Mouse (Mus musculus) small intestine, adult 2 months (tissue): ENCODE data around the gene Lrig2. TPM values are rescaled to one million over a fixed set of nuclear protein-coding genes. Genes with fewer than 3 reads are reported as not detected.
"Not testable (repeated sequence)": the region's sequence is repeated elsewhere in the genome, so short reads cannot be mapped to it uniquely, and the experiment has no call there.

Experiments
- H3K27ac ChIP-seq: fragments of 200-500 bp; 2 replicates; pipeline ENCODE4 v1.5.1; 2012; ENCODE audit warnings: low read depth, low read length, control low read depth, inconsistent platforms; ENCODE audit not compliant: insufficient read depth
- H3K27me3 ChIP-seq: fragments of 200-500 bp; 2 replicates; pipeline ENCODE4 v1.6.1; 2012; ENCODE audit warnings: mild to moderate bottlenecking, moderate library complexity, low read length, inconsistent platforms; ENCODE audit not compliant: control insufficient read depth, insufficient read depth
- H3K36me3 ChIP-seq: fragments of 200-500 bp; 2 replicates; pipeline ENCODE4 v1.6.1; 2012; ENCODE audit warnings: mild to moderate bottlenecking, low read length, control low read depth, inconsistent platforms; ENCODE audit not compliant: control insufficient read depth, insufficient read depth
- H3K4me1 ChIP-seq: fragments of 200-500 bp; 2 replicates; pipeline ENCODE4 v1.6.1; 2012; ENCODE audit warnings: low read length, inconsistent platforms, mixed read lengths; ENCODE audit not compliant: control insufficient read depth, insufficient read depth, insufficient read length
- H3K4me3 ChIP-seq: fragments of 200-500 bp; 2 replicates; pipeline ENCODE4 v1.5.1; 2012; ENCODE audit warnings: low read depth, mild to moderate bottlenecking, control low read depth, inconsistent platforms, low read length, moderate library complexity
- CTCF ChIP-seq: fragments of 200-500 bp; IDR thresholded peaks from 2 replicates; pipeline ENCODE4 v1.5.1; 2012; ENCODE audit warnings: low read depth, mild to moderate bottlenecking, control low read depth, inconsistent platforms, low read length, moderate library complexity, mixed read lengths; ENCODE audit not compliant: insufficient replicate concordance, insufficient read length; ENCODE audit errors: extremely low read depth
- POLR2A ChIP-seq: fragments of 200-500 bp; IDR thresholded peaks from 2 replicates; pipeline ENCODE4 v1.6.1; 2012; ENCODE audit warnings: low read depth, mild to moderate bottlenecking, control low read depth, inconsistent platforms, low read length, moderate library complexity
- whole genome bisulfite sequencing: fragments of 180-500 bp; shearing (Covaris S2); methylation state at CpG from one replicate; pipeline ENCODE4 v1.1.7; 2018; 5-methylcytosine and 5-hydroxymethylcytosine counted together
- polyA plus RNA-seq: library from polyadenylated mRNA; depleted of rRNA; stranded (reverse); fragments of >200 nt; gene quantifications from 2 replicates; pipeline ENCODE4 v1.2.3, GENCODE M21; 2012

Gene Lrig2
- polyA plus RNA-seq, 1 experiment, result 3.8 TPM

DNA sequence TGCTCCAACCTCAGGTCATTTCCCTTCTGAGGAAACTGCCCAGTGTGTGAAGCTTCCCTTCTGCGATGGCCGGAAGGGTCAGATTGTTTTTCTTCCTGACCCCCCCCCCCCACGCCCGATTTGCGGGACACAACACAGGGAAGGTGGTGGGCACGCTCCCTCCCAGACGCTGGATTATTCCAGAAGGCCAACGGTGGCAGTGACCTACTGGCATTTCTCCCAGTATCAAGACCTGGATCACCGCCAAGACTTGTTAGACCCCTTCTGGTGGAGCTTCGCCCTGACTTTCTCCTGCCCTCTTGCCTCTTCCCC lies 79.9 kb downstream of the Lrig2 start:
- 38% methylated on average over 10 of the region's 10 CpGs for WGBS
- TF ChIP-seq POLR2A (no peak), CTCF (no peak)
- Histone ChIP-seq H3K4me1 (peaks cover 2% of the 10 kb centered on the region; the same call in 1 of the 2 replicates), H3K27ac (no peak overlapping the region), H3K36me3 (no peaks in the 10 kb centered on the region), H3K27me3 (no peaks in the 10 kb centered on the region), H3K4me3 (no peak overlapping the region)

DNA sequence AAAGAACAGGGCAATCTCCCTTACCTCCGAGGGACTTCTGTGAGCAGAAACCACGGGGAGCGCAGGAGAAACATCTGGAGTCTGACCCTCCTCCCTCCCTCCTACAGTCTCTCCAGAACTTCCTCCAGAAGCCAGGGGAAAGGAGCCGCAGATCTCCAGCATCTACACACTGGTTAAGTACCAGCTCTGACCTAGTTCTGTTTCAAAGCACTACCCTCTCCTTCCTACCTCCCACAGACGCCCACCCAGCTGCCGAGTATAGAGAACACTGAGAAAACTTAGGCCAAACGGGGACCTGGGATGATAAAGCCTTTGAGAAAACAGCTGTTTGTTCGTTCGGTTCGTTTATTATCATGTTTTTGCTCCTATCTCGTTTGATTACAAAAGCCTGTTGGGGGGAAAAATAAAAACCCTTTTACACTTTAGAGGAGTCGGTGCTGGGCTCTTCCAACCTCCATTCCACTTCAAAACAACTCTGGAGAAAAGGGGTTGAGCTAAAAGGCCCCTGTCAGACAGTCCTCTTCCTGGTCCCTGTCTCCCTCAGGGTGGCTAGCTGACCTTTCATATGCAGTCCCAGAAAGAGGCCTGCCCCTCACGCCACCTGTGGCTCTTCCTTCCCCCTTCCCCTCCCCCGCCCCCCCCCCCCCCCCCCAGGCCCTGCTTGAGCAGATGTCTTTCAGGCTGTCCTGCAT lies 80.4 kb downstream of the Lrig2 start:
- WGBS, result 28% methylated on average over 14 of the region's 14 CpGs
- H3K4me1 ChIP-seq, result peaks cover 2% of the 10 kb centered on the region; the same call in 1 of the 2 replicates
- no peak overlapping the region; the same call in 1 of the 2 replicates for H3K27ac ChIP-seq
- no peaks in the 10 kb centered on the region for H3K27me3 ChIP-seq
- H3K36me3 ChIP-seq, result no peaks in the 10 kb centered on the region
- no peak for TF ChIP-seq CTCF
- TF ChIP-seq POLR2A, result no peak
- no peak overlapping the region for H3K4me3 ChIP-seq

DNA sequence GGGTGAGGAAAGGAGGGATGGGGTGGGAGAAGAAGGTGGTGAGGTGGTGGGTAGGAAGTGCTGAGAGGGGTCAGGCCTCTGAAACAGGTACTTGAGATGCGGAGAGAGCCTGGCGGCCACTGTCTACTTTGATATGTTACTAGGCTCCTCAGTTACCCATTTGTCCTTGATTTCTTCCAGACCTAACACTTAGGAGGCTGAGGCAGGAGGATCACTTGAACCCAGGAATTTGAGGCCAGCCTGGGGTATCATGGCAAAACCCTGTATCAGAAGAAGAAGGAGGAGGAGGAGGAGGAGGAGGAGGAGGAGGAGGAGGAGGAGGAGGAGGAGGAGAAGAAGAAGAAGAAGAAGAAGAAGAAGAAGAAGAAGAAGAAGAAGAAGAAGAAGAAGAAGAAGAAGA lies 84.4 kb downstream of the Lrig2 start:
- H3K4me3 ChIP-seq, H3K4me1 ChIP-seq, H3K27ac ChIP-seq, H3K36me3 ChIP-seq, H3K27me3 ChIP-seq: not testable (repeated sequence)
- 96% methylated on average over 2 of the region's 2 CpGs for WGBS

DNA sequence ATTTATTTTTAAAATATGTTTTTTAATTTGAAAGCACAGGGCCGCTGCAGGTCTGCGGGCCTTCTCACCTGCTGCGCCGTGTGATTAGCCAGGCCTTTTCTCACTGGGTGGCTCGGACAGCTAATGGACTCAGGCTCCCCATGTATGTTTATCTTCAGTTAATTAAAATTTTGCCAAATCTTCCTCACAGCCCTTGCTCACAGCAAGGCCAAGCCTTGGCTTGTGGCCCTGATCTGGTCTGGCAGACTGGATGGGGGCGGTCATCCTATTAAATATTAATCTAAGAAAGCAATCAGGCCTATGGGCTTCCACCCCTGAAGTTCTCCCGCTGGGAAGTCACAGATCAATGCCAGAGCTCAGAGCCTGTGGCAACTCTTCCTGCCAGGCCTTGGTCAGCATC lies 87.4 kb downstream of the Lrig2 start:
- TF ChIP-seq CTCF (no peak), POLR2A (no peak)
- no peak overlapping the region for H3K27ac ChIP-seq

DNA sequence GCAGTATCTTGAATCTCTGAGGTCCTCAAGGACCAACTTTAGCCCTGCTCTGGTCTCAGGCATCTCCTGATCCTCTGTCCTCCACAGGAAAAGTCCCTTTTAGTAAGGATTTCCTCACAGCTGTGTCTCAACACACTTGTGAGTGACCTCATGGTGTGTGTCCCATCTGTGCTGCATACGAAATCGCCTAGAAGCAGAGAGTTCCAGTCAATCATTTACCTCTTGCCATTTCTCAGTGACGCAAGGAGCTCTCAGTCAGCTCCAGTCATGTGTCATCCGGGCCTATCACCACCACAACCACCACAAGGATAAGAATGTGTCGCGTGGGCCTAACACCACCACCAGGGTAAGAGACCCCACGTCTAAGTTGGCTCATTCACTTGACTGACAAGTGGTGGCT lies 90.8 kb downstream of the Lrig2 start:
- 75% methylated on average over 7 of the region's 7 CpGs for WGBS
- no peak for TF ChIP-seq POLR2A
- no peak for TF ChIP-seq CTCF
- H3K4me3 ChIP-seq, result no peak overlapping the region
- no peaks in the 10 kb centered on the region for H3K4me1 ChIP-seq
- H3K36me3 ChIP-seq, result no peaks in the 10 kb centered on the region
- H3K27me3 ChIP-seq, result no peaks in the 10 kb centered on the region
- no peak overlapping the region for H3K27ac ChIP-seq

More for the DNA sequence above, 87.4 kb downstream of the Lrig2 start:
- Histone ChIP-seq H3K36me3 (no peaks in the 10 kb centered on the region), H3K4me3 (no peak overlapping the region), H3K27me3 (no peaks in the 10 kb centered on the region), H3K4me1 (no peaks in the 10 kb centered on the region)
- 41% methylated on average over 7 of the region's 7 CpGs for WGBS

DNA sequence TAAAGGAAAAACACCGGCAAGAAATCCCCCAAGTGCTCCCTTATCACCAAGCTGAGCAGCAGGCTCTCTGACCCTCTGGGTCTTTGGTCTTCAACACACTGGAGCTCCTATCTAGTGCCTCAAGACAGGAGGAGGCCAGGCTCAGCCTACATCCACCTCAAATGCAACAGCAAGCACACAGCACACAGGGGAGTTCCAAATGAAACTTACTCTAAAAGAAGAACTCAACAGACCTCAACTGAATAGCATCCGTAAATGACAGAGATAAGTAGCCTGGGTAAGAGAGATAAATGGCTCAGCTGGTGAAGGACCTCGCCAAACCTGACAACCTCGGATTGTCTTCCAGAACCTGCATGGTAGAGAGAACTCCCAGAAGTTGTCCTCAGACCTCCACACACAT lies 91.7 kb downstream of the Lrig2 start:
- H3K4me1 ChIP-seq, result no peaks in the 10 kb centered on the region
- TF ChIP-seq POLR2A (no peak), CTCF (no peak)
- no peak overlapping the region for H3K27ac ChIP-seq
- H3K27me3 ChIP-seq, result no peaks in the 10 kb centered on the region
- WGBS, result 71% methylated on average over 4 of the region's 4 CpGs
- no peak overlapping the region for H3K4me3 ChIP-seq
- H3K36me3 ChIP-seq, result no peaks in the 10 kb centered on the region

DNA sequence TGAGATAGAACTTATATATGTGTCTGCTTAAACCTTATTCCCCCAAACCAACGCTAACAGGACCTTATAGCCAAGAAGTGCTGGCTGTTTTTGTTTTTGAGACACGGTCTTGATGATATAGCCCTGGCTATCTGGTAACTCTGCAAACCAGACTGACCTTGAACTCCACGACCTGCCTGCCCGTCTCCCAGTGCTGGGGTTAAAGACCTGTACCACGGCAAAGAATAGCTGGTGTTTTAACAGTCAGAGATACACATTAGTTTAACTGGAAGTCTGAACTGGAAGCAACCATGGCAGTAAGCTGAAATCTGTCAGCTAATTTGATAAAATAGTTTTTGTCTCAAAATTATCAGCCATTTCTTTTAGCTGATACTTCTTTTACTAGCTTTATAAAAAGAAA lies 94.9 kb downstream of the Lrig2 start:
- no peak overlapping the region for H3K4me3 ChIP-seq
- WGBS, result 57% methylated on average over 5 of the region's 5 CpGs
- H3K4me1 ChIP-seq, result no peaks in the 10 kb centered on the region
- H3K27me3 ChIP-seq, result no peaks in the 10 kb centered on the region
- no peaks in the 10 kb centered on the region for H3K36me3 ChIP-seq
- TF ChIP-seq CTCF, result no peak
- TF ChIP-seq POLR2A, result no peak
- H3K27ac ChIP-seq, result no peak overlapping the region

DNA sequence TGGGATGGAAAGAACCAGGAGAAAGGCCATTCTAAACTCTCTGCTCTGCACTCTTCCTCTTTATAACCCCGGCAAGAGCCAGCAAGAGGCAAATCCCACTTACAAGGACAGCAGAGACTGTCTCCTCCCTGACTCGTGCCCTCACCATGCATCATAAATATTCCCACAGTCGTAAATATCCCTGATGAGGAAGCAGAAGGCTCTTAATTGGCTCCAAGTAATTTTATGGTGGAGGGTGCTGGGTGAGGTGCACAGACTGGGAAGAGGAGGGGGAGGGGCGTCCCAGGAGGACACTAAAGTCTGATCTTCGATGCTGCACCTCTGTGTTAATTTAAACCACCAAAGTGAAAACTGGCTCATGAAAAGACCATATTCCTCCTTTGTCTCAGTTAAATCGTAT lies 99.2 kb downstream of the Lrig2 start:
- Histone ChIP-seq H3K4me1 (no peaks in the 10 kb centered on the region), H3K4me3 (no peak overlapping the region), H3K36me3 (no peaks in the 10 kb centered on the region), H3K27me3 (no peaks in the 10 kb centered on the region), H3K27ac (no peak overlapping the region)
- TF ChIP-seq CTCF, result no peak
- TF ChIP-seq POLR2A, result no peak
- WGBS, result 47% methylated on average over 6 of the region's 6 CpGs
